Mouse (Mus musculus): ENCODE data around the gene Rbms1.

GRCm38 (mm10) chr2:60825690-60826089 lies 137.3 kb downstream of the Rbms1 start:
- TF ChIP-seq GATA1 (IDR thresholded peaks at IDR 0.05; ENCODE audit: low read length) (no peak), TAL1 (IDR thresholded peaks at IDR 0.05; ENCODE audit: low read length) (no peak)

Data from erythroblast, embryonic 14.5 days (primary cell).